Mouse (Mus musculus): Measurements from ENCODE around the gene Shc4. TPM values are rescaled to one million over a fixed set of nuclear protein-coding genes. Genes with fewer than 3 reads are reported as not detected.
A peak's percentile ranks its signal among the peaks of the same experiment; 100 is the strongest.

Shc4 gene
- polyA plus RNA-seq, 1 experiment from 2014 or later, result 0.61 TPM

DNA sequence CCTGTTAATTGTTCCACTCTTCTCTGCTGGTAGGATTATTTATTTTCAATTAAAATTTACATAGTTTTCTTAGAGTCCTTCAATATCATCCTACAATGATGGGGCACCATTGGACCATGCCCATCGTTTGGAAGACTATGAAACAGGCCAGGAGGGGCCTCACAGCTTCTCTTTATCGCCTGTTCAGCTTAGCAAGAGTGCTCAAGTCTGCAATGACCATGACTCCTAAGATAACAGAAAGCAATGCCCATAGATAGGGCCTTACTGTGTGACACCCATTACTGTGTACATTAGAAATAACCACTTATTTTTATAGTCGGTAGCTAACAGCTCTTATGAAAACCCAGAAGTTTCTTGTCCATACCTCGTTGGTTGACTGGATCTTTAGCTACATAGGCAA is 58.0 kb downstream of the Shc4 start:
- H3K36me3 ChIP-seq (ENCODE audit: control insufficient read depth, insufficient read depth), result no peaks in the 10 kb centered on the region
- no peak for ATAC-seq
- H3K9ac ChIP-seq (ENCODE audit: low read depth, low read length), result no peak overlapping the region
- no peak overlapping the region for H3K4me2 ChIP-seq (replicated peaks; ENCODE audit: low read depth)
- 65% methylated on average over 4 of the region's 4 CpGs for WGBS
- no peak overlapping the region for H3K27ac ChIP-seq (ENCODE audit: low read depth, low read length)
- no peak overlapping the region for H3K4me3 ChIP-seq (ENCODE audit: low read depth, low read length)
- H3K4me1 ChIP-seq (replicated peaks; ENCODE audit: control insufficient read depth, insufficient read depth, low read length), result no peaks in the 10 kb centered on the region
- no peak for TF ChIP-seq CTCF (IDR thresholded peaks at IDR 0.05; ENCODE audit: low read depth)
- H3K27me3 ChIP-seq (replicated peaks; ENCODE audit: control insufficient read depth, insufficient read depth, low read length), result no peaks in the 10 kb centered on the region
- no peaks in the 10 kb centered on the region for H3K9me3 ChIP-seq (ENCODE audit: control insufficient read depth)

DNA sequence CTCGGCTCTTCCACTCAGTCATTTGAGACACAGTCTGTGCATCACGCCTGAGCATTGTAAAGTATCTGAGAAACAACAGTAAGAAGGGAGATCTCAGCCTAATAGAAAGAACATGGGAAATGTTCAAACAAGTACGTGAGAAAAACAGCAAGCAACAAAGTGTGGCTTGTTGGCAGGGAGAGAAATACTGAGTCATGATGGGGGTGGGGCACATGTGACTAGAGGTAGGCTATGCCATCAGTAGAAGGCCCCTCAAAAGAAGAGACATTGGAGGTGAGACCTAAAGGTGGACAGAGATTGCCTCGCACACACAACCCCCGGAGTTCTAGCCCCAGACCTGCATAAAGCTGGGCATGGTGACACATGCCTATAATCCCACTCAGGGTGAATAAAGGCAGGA is 58.7 kb downstream of the Shc4 start:
- Histone ChIP-seq H3K27me3 (replicated peaks; ENCODE audit: control insufficient read depth, insufficient read depth, low read length) (no peaks in the 10 kb centered on the region), H3K4me1 (replicated peaks; ENCODE audit: control insufficient read depth, insufficient read depth, low read length) (no peaks in the 10 kb centered on the region), H3K36me3 (ENCODE audit: control insufficient read depth, insufficient read depth) (no peaks in the 10 kb centered on the region), H3K9me3 (ENCODE audit: control insufficient read depth) (no peaks in the 10 kb centered on the region), H3K9ac (ENCODE audit: low read depth, low read length) (no peak overlapping the region), H3K27ac (ENCODE audit: low read depth, low read length) (no peak overlapping the region), H3K4me2 (replicated peaks; ENCODE audit: low read depth) (no peak overlapping the region), H3K4me3 (ENCODE audit: low read depth, low read length) (no peak overlapping the region)
- no peak for TF ChIP-seq CTCF (IDR thresholded peaks at IDR 0.05; ENCODE audit: low read depth)
- 87% methylated on average over 5 of the region's 5 CpGs for whole genome bisulfite sequencing
- no peak for ATAC-seq

DNA sequence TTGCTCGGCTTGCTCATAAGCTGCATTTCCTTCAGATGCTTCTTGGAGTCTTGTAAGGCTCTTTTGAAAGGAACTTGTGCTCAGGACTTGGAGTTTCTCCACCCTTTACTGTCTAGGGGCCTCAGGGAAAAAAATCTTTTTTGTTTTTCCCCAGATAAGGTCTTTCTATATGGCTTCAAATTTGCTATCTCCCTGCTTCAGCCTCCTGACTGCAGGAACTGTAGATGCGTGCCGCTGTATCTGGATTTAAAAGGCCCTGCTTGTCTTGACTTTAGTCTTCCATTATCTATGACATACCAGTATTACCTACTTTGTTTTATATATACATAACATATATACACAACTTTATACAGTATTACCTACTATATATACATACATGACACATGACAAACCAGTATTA is 61.4 kb downstream of the Shc4 start:
- Histone ChIP-seq H3K36me3 (ENCODE audit: control insufficient read depth, insufficient read depth) (no peaks in the 10 kb centered on the region), H3K4me1 (replicated peaks; ENCODE audit: control insufficient read depth, insufficient read depth, low read length) (no peaks in the 10 kb centered on the region), H3K27me3 (replicated peaks; ENCODE audit: control insufficient read depth, insufficient read depth, low read length) (no peaks in the 10 kb centered on the region), H3K27ac (ENCODE audit: low read depth, low read length) (no peak overlapping the region), H3K9me3 (ENCODE audit: control insufficient read depth) (no peaks in the 10 kb centered on the region), H3K4me3 (ENCODE audit: low read depth, low read length) (no peak overlapping the region), H3K9ac (ENCODE audit: low read depth, low read length) (no peak overlapping the region), H3K4me2 (replicated peaks; ENCODE audit: low read depth) (no peak overlapping the region)
- no peak for TF ChIP-seq CTCF (IDR thresholded peaks at IDR 0.05; ENCODE audit: low read depth)
- ATAC-seq, result no peak
- WGBS, result 90% methylated on average over 3 of the region's 3 CpGs

DNA sequence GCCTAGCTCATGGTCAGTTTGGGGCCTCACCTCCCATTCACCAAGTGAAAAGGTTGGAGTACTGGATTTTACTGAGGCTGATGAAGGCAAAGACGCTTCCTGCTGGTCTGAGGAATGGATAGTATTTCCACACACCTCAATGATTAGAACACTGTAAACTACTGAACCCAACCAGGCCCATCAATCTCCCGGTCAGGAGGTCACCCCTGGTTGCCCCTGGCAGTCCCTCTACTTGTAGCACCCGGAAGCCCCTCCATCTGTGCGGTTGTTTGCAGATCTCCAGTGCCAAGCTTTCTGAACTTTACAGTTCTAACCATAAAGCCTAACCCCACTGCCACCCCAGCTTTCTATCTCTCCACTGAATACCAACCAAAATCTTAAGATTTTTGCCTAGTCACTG is 62.8 kb downstream of the Shc4 start:
- WGBS, result 68% methylated on average over 4 of the region's 4 CpGs
- Histone ChIP-seq H3K4me2 (replicated peaks; ENCODE audit: low read depth) (peak overlapping the region; percentile 62), H3K9me3 (ENCODE audit: control insufficient read depth) (no peaks in the 10 kb centered on the region), H3K4me3 (ENCODE audit: low read depth, low read length) (0 out of 2 replicates have a peak overlapping the region, but pooled peaks have one; percentile 26), H3K4me1 (replicated peaks; ENCODE audit: control insufficient read depth, insufficient read depth, low read length) (no peaks in the 10 kb centered on the region), H3K27me3 (replicated peaks; ENCODE audit: control insufficient read depth, insufficient read depth, low read length) (no peaks in the 10 kb centered on the region), H3K36me3 (ENCODE audit: control insufficient read depth, insufficient read depth) (no peaks in the 10 kb centered on the region), H3K9ac (ENCODE audit: low read depth, low read length) (no peak overlapping the region), H3K27ac (ENCODE audit: low read depth, low read length) (no peak overlapping the region)
- no peak for ATAC-seq
- no peak for TF ChIP-seq CTCF (IDR thresholded peaks at IDR 0.05; ENCODE audit: low read depth)

DNA sequence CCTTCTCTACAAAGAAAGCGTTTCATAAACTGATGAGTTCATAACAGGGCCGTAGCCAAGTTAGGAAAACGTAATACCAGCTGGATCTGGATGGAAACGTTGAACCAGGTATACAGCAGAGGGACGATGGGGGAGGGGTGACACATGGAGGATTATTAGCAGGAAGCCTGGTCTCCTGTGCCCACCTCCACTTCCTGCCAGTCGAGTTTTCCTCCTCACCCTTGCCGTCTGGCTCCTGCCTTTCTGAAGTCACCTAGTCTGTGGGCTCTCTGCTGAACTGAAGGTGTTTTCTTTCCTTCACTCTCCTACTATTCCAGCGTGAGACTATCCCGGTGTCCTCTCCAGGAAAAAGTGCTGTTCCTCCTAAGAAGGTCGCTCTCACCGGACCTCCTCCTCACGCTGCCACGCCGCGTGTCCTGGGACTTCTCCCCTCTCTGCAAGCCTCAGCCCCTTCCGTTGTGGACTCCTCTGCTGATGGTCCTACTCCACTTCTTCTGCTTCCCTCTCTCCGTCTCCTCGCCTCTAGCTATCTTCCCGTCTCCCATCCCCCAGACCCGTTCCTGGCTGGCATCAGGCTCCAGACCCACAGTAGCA is 63.3 kb downstream of the Shc4 start:
- Histone ChIP-seq H3K4me2 (replicated peaks; ENCODE audit: low read depth) (peak overlapping the region; percentile 62), H3K4me3 (ENCODE audit: low read depth, low read length) (peak overlapping the region; percentile 26), H3K9me3 (ENCODE audit: control insufficient read depth) (no peaks in the 10 kb centered on the region), H3K9ac (ENCODE audit: low read depth, low read length) (no peak overlapping the region), H3K4me1 (replicated peaks; ENCODE audit: control insufficient read depth, insufficient read depth, low read length) (no peaks in the 10 kb centered on the region), H3K27me3 (replicated peaks; ENCODE audit: control insufficient read depth, insufficient read depth, low read length) (no peaks in the 10 kb centered on the region), H3K36me3 (ENCODE audit: control insufficient read depth, insufficient read depth) (no peaks in the 10 kb centered on the region), H3K27ac (ENCODE audit: low read depth, low read length) (no peak overlapping the region)
- no peak for TF ChIP-seq CTCF (IDR thresholded peaks at IDR 0.05; ENCODE audit: low read depth)
- 33% methylated on average over 20 of the region's 20 CpGs for WGBS
- no peak for ATAC-seq

DNA sequence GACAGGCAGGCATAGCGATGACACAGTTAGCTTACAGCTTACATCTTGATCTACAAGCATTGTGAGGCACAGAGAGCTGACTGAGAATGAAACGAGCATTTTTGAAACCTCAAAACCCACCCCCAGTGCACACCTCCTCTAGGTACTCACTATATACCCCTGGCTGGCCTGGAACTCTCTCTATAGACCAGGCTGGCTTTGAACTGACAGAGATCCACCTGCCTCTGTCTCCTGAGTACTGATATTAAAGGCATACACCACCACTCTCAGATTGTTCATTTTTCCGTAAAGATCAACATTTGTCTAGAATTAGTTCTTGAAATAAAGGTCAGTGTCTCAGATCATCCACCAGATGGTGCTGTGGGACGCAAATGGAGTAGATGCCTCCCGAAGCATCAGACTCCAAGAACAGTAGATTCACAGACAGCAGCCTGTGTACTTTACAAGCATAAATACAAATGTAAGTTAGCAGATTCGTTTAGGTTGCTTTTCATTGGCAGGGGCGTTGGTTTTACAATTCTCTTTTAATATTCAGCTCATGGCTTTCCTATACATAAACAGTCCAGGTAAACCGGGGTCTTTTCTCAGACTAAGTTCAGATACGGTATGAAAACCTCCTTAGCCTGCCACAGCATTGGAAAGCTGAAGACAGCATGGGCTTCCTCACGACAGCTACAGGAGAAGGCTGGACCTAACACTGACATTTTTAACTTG is 64.0 kb downstream of the Shc4 start:
- Histone ChIP-seq H3K4me1 (replicated peaks; ENCODE audit: control insufficient read depth, insufficient read depth, low read length) (no peaks in the 10 kb centered on the region), H3K27me3 (replicated peaks; ENCODE audit: control insufficient read depth, insufficient read depth, low read length) (no peaks in the 10 kb centered on the region), H3K9me3 (ENCODE audit: control insufficient read depth) (no peaks in the 10 kb centered on the region), H3K36me3 (ENCODE audit: control insufficient read depth, insufficient read depth) (no peaks in the 10 kb centered on the region), H3K4me2 (replicated peaks; ENCODE audit: low read depth) (peak overlapping the region; percentile 62), H3K4me3 (ENCODE audit: low read depth, low read length) (peak overlapping the region; percentile 26), H3K27ac (ENCODE audit: low read depth, low read length) (no peak overlapping the region), H3K9ac (ENCODE audit: low read depth, low read length) (no peak overlapping the region)
- 13% methylated on average over 10 of the region's 10 CpGs for WGBS
- peak; percentile 95 for TF ChIP-seq CTCF (IDR thresholded peaks at IDR 0.05; ENCODE audit: low read depth)
- ATAC-seq, result no peak

Data from intestine, postnatal 0 days (tissue).